Mouse (Mus musculus): ENCODE measurements around the gene Ttc16.

Gene Ttc16

DNA sequence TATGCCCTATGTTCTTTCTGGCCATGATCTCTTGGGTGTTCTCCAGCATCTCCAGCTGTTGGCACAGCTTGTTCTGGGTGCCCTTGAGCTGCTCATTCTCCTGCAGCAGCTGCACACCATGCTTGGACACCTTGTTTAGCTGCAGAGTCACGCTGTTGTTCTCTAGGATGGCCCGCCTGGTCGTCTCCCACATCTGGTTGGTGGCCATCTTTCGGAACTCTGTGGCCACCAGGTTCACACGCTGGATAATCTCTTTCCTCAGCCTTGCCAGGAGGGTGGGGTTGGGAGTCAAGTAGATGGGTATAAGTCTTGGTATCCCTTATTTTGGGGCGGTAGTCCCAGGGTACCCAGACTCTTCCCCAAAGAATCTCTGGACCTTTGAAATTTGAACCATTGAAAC lies 4.3 kb upstream of the Ttc16 start:
- ATAC-seq (ENCODE audit: low TSS enrichment): no peak

DNA sequence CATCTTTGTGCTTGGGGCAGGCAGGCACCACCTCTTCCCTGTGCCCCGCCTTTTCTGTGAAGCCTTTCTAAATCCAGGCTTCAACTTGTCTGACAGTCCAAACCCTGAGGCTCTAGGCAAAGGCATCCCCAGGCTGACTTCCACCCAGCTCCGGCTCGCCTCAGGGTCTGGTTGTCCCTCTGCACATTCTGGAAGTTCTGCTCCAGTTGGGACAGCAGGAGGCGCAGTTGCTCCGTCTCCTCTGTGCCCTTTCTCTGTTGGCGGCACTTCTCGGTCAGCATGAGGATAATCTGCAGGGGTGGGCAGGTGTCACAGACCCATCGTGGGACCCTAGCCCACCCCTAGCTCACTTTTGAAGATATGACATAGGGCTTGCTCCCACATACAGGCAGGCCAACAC lies 3.7 kb upstream of the Ttc16 start:
- ATAC-seq (ENCODE audit: low TSS enrichment): peak; percentile 28; the same call in 1 of the 2 replicates

DNA sequence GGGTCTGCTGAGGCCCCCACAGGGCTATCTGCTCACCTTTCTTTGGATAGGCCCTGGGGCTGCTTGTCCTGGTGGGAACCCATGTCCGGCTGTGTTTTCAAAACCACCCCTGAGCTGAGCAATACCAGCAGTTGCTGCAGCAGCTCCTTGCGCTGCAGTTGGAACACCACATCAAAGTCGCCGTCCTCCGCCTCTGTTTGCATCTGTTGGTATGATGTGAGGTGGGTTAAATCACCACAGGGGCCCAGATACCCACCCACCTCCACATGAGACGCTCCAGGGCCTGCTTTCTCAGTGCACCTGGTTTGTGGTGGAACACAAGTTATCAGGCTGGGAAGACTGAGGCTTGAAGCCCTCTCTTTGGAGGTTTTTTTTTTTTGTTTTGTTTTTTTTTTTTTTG lies 2.6 kb upstream of the Ttc16 start:
- no peak for ATAC-seq (ENCODE audit: low TSS enrichment)

GRCm38 (mm10) chr2:32776192-32776591 lies 759 bp upstream of the Ttc16 start:
- ATAC-seq (ENCODE audit: low TSS enrichment): no peak

DNA sequence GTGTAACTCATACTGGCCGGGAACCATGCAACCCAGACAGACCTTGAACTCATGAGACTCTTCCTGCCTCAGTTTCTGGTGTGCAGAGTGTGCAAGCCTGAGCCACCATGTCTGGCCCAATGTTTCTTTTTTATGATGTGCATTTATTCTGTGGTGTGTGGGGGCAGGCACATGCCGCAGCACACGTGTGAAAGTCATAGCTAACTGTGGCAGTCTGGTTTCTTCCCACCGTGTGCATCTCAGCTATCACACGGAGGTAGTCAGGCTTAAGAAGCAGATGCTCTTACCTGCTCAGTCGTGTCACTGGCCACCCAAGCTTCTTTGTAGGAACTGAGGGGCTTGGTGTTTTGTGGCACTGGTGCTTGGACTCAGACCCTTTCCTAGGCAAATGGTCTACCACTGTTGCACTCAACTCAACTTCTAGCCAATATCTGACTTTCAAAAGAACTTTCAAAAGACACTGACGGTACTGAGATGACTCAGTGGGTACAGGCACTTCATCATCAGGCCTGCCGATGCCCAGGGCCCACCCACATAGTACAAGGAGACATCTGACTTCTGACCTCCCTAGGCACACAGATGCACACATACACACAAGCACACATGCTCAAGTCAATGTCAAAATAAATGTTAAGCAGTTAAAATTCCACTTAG lies 2.7 kb downstream of the Ttc16 start:
- ATAC-seq (ENCODE audit: low TSS enrichment): no peak

GRCm38 (mm10) chr2:32771886-32772285 lies 3.5 kb downstream of the Ttc16 start:
- no peak for ATAC-seq (ENCODE audit: low TSS enrichment)

DNA sequence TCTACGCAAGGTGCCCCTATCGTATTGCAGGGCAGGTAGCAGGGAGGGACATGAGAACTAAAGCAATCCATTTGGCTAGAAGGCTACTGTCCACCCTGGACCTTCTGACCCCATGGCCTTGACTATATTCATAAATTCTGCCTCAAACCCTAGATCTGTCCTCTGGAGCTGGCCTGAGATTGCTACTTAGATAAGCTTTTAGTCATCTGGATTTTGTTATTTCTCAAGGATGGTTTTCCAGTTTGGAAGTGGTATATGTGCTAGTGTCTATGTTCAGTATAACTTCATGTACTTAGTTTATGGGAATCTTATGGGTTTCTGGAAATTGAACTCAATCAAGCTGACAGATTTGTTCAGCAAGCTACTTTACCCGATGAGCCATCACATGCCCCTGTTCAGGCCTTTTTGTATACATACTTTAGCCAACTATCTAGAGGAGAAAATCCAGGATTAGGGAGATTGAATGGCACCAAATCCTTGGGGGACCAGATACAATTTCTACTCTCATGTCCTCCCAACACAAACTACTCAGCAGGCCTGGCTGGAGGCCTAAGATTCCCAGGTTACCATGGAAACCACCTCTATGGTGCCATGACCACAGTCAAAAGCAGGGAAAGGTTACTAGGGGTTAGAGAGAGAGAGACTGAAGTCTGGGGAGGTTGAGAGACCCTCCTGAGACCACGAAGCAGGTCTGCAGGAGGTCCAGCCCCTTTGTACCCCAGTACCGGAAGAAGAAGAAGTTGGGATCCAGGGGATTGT lies 5.9 kb downstream of the Ttc16 start:
- no peak for ATAC-seq (ENCODE audit: low TSS enrichment)

GRCm38 (mm10) chr2:32768661-32769285 lies 6.7 kb downstream of the Ttc16 start:
- no peak for ATAC-seq (ENCODE audit: low TSS enrichment)

GRCm38 (mm10) chr2:32767241-32767640 lies 8.2 kb downstream of the Ttc16 start:
- ATAC-seq (ENCODE audit: low TSS enrichment): no peak

- no peak for ATAC-seq (ENCODE audit: low TSS enrichment)
These were observed 12.1 kb downstream of the Ttc16 start for GRCm38 (mm10) chr2:32763353-32763752.

DNA sequence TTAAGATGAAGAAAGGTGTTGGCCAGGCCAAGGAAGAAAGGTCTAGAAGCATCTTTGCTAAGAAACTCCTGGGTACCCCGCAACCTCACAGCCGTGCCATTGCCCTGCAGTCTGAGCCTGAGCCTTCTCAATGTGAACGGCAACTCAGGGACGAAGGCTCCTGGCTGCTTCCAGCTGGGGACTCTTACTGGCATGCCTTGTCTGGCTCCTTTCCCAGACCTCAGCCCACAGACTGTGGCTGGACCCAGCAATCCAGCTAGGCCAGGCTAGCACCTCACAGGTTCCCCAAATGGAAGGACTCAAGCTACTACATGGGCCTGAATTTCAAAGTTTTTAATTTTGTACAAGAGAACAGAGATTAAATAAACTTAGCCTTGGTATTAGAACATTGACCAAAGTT lies 13.6 kb downstream of the Ttc16 start:
- ATAC-seq (ENCODE audit: low TSS enrichment): peak; percentile 11; the same call in 1 of the 2 replicates

DNA sequence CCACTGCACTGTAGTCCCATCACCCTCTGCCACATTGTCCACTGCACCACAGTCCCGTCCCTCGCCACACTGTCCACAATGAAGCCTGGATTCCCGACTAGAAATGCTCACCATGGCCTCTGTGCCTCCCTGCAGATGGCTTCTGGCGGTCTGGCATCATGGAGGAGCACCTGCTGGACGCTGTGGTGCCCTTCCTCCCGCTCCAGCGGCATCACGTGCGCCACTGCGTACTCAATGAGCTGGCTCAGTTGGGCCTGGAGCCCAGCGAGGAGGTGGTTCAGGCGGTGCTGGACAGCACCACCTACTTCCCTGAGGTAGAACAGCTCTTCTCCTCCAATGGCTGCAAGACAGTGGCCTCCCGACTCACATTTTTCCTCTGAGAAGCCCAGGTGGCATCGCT lies 14.1 kb downstream of the Ttc16 start:
- peak; percentile 17; the same call in 1 of the 2 replicates for ATAC-seq (ENCODE audit: low TSS enrichment)

GRCm38 (mm10) chr2:32759001-32759400 lies 16.4 kb downstream of the Ttc16 start:
- no peak for ATAC-seq (ENCODE audit: low TSS enrichment)

DNA sequence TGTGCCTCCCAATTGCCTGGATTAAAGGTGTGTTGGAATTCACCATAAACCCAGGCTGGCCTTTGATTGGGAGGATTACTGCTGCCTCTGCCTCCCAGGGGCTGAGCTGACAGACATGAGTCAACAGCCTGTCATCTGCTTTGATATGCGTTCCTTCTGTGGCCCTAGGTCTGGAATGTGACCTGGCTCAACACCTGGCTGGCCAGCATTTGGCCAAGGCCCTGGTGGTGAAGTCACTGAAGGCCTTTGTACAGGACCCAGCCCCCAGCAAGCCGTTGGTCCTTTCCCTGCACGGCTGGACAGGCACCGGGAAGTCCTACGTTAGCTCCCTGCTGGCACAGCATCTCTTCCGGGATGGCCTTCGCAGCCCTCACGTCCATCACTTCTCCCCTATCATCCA lies 16.9 kb downstream of the Ttc16 start:
- ATAC-seq (ENCODE audit: low TSS enrichment): no peak

DNA sequence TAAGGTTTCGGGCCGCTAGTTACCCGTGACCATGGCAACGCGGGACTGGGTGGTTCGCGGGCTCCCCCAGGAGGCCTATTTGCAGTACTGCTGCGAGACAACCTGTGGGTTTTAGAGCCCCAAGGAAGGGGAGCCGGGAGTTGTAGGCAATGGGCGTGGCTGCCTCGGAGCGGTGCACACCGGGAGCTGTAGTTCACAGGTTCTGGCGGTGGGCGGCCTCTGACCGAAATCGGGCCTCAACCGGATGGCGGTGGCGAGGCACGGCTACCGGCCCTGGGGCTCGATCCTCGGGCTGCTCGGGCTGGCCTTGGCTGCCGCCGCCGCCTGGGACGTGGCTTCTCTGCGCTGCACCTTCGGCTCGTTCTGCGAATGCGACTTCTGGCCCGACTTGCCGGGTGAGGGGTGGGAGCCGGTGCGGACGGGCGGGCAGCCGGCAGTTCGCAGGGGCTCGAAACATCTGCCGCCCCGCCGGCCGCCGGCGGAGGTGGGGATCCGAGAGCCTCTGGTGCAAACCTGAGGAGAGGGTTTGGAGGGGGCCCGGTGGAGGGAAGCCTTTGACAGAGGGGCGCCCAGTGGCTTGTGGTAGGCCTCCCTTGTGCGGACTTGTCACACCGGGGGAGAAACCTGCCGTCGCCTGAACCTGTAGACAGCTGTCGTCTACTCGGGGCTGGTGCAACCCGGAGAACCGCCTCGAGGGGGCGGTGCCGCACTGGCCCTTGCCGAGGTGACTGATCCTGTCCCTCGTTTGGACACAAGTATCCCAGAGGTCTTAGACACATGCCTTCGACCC lies 18.2 kb downstream of the Ttc16 start, which contains the start of gene Tor2a:
Gene Tor2a, plus strand, starts transcription at position 179 of the 790 bp plus-strand sequence.
- ATAC-seq (ENCODE audit: low TSS enrichment): peak; percentile 91

DNA sequence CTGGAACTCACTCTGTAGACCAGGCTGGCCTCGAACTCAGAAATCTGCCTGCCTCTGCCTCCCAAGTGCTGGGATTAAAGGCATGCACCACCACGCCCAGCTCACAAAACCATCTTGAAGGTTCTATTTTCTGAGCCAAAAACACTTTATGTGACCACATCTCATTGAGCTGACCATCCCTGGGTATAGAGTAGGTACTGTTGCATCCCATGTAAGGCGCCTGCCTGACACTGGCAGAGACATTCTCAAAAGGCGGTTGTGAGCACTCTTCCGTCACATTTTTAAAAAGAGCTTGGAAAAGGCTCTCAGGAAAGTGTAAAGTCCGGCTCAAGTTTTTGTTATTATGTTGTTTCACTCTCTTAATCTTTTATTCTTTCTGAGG lies 18.8 kb downstream of the Ttc16 start:
- 0 out of 2 replicates have a peak, but pooled peaks have one; percentile 5 for ATAC-seq (ENCODE audit: low TSS enrichment)

GRCm38 (mm10) chr2:32752181-32752580 lies 23.3 kb downstream of the Ttc16 start:
- ATAC-seq (ENCODE audit: low TSS enrichment): no peak

DNA sequence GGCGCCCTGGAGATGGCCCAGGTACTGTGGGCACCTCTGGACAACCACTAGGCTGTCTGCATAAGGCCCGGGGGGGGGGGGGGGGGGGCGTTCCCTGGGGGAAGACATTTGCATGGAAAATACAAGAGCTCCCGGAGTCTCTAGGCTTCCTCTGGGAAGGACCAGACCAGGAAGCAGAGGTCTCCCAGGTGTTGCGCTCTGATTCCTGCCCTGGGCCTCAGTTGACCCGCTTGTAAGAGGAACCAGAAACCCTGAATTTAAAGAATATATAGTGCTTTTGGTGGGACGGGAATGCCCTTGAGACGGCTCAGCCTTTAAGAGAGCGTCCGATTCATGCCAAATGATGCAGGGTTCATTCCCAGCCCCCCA lies 23.8 kb downstream of the Ttc16 start:
- ATAC-seq (ENCODE audit: low TSS enrichment): no peak

DNA sequence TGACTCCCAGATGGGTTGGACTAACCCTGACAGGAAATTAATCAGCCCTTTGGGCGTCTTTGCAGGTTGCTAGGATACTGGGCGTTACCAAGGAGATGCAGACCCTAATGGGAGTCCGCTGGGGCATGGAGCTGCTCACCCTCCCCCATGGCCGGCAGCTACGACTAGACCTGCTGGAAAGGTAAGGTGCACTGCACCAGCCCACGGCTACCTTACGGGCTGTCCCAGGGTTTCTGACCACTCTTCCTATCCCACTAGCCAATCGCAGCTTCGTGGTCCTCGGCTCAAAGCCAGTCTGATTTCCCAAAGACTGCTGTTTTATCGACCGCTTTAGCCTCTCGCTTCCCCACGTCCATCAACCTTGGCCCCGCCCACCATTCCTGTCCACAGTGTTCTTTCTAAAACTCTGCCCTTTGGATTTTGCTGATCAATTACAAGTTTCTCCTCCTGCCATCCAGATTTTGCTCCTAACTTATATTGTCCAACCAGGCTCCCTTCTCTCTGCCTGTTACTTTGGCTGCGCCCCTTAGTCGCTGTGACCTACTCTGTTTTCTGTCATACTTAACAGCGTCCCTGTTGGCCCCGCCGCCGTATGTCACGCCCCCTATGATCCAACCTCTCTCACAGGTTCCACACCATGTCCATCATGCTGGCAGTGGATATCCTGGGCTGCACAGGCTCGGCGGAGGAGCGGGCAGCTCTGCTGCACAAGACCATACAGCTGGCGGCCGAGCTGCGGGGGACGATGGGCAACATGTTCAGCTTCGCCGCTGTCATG lies 24.4 kb downstream of the Ttc16 start:
- no peak for ATAC-seq (ENCODE audit: low TSS enrichment)

GRCm38 (mm10) chr2:32750199-32750598 lies 25.2 kb downstream of the Ttc16 start:
- no peak for ATAC-seq (ENCODE audit: low TSS enrichment)

GRCm38 (mm10) chr2:32749082-32749481 lies 26.4 kb downstream of the Ttc16 start:
- no peak for ATAC-seq (ENCODE audit: low TSS enrichment)
